Mouse (Mus musculus): ENCODE data around the gene Pml. TPM values are rescaled to one million over a fixed set of nuclear protein-coding genes. Genes with fewer than 3 reads are reported as not detected.

The Pml gene
- total RNA-seq, 2 experiments from 2014 or later, result 3.2 to 4.7 TPM

DNA sequence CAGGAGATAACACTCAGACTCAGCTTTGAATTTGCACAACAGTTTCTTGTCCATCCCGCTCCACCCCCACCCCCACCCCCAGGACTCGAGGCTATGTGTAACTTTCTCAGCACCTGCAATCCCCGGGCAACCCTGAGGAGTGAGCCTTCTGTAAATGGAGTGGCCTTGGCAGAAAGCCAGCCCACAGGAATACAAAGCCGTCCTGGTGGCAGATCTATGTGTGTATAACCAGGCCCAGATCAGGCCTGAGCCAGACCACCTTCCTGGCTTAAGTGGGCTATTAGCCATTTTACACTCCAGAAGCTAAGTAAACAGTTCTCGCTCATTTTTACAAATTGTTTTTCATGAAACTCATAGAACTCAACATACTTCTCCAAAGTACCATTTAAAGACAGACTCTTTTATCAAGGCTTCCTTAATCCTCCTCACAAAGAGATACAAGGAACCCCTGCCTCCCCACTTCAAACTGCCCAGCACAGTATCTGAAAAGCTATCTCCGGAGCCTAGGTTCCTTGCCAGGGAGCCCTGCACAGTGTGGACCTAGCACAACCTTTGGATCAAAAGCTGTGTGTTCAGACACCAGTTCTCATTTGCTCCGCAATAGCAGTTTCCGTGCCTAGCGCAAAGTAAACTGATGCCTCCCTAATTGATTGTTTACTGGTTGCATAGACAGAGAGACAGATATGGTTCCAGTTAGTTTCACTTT, 7.7 kb downstream of the Pml start:
- no peak for DNase-seq (ENCODE audit: low spot score)

DNA sequence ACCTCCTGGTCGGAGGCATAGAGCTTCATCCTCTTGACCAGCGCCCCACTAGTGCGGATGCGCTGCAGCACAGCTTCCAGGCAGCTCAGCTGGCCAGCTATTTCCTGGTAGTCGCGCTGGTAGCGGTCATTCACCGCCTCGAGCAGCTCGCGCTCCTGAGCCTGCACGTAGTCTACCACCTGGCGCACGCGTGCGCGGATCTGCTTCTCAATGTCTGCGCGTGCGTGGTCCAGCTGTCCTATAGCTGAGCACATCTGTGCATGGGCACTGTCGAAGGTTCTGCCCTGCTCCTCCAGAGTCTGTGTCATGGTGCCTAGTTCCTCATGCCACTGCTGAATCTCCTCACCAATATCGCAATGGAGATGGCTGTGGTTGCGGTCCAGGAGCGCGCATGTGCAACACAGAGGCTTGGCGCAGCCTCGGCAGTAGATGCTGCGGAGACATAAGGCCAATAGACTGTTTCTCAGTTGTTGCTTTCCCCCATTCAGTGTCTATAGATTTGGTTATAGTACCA, 15.0 kb downstream of the Pml start:
- no peak for DNase-seq (ENCODE audit: low spot score)

DNA sequence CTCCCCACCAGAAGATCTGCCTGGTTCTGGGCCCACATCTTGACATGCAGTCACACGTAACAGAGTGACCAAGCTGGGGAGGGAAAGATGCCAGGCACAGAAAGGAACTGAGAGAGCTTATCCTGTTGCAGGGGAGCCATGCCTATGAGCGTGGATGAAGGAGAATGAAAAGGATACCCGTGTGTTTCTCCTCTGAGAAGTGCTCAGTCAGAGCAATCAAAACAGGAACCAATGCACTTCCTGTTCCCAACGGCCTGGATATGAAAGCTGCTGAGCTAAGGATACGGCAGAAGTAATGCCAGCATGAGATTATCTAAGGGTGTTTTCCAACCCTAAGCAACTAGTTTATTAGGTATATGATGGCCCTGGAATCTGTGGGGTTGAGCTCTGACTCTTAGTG, 17.2 kb downstream of the Pml start:
- peak; percentile 24 for DNase-seq (ENCODE audit: low spot score)

DNA sequence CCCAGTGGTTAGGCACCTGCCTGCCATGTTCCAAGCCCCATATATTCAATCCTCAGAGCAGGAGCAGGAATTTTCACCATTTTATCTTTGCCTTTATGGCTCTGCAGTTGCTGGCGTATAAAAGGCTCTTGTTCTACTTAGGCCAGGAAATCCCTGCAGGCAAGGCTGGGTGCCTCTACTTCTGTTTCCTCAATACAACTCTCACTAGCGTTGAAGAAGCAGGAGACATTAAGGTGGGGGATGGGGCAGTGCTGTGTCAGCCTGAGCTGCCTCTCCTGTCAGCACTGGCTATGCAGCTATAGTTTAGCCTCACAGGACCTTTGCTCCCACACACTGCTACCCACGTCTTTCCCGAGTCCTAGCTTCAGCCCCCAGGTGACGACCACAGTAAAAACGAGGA, 17.8 kb downstream of the Pml start:
- DNase-seq (ENCODE audit: low spot score), result no peak

DNA sequence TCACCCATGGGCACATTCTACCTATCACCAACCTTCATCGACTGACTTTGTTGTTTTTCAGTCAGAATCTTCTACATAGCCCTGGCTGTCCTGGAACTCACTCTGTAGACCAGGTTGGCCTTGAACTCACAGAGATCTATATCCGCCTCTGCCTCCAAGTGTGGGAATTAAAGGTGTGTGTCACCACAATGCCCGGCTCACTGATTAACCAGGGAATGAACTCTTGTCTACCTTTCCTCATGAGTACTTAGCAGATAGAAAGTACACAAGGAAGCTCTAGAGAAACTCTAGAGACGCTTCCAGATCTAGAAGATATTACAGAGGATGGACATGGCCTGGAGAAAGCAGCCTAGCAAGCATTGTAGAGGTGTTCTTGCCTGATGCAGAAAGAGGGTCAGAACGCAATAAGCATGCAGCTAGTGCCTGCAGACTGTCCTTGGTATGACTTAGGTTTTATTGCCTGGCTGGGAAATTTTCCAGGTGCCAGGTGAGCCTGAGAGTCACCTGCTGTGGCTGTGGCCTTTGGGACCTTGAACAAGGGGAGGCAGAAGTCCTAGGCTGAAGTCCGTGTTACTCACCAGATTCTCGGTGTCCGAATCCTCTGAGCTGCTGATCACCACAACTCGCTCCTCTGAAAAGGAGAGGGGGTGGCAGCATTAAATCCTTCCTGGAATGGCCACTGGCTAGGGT, 20.7 kb downstream of the Pml start:
- DNase-seq (ENCODE audit: low spot score), result no peak

DNA sequence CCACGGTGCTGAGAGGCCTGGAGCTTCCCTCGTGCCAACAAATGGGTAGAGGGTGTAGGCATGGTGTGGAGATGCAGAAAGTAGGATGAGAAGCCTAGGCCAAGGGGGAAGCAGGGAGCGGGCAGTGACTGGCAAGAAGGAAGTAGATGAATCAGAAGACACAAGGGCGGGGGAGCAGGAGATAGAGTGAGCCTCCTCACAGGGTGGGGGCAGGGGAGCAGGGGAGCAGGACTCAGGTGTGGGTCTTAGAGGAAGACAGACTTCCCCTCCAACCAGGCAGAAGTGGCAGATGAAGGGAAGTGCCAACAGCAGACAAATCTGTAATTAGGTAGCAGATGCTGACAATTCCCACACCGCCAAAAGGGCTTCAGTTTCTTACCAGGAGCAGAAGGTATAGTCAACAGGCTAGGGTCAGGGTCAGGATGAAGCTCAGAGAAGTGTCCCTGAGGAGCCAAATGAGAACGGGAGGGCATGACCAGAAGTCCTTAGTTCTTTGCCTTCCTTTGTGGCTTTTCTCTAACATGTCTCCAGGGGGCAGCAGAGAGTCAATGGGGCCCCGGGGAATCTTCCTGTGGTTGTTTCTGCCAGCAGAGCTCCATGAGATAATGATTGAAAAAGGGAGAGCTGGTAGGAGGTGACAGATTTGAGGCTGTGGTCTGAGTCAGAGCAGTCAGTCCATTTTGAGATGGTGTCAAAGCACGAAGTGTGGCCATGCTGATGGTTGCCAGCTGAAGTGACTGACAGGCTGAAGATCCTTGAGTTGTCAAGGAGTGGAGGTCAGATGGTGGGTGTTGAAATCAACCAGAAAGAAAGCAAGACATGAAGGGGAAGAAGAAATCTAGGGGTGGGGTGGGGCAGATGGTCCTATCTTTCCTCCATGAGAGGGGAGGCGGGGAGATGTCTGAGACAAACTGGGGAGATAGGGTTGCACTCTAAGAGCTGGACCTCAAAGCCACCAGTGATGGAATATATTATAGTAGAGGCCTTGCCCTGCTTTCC, 23.4 kb downstream of the Pml start:
- peak; percentile 68 for DNase-seq (ENCODE audit: low spot score)

DNA sequence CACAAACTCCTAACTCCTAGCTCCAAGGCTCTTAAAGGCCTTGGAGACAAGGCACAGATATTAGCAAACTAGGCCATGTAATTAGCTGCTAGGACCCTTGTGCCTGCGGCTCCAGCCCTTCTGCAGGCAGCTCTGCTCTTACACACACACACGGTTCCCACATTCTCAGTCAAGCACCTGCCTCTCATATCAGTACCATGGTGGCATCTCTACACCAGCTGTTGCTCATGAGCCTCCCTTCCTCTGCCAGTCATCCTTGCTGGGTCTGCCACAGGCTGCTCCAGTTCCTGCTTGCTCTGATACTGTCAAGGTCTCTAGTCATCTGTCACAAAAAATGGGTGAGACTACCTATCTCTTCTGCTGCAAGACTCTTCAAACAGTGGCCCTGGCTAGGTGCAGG, 25.2 kb downstream of the Pml start:
- DNase-seq (ENCODE audit: low spot score), result no peak

DNA sequence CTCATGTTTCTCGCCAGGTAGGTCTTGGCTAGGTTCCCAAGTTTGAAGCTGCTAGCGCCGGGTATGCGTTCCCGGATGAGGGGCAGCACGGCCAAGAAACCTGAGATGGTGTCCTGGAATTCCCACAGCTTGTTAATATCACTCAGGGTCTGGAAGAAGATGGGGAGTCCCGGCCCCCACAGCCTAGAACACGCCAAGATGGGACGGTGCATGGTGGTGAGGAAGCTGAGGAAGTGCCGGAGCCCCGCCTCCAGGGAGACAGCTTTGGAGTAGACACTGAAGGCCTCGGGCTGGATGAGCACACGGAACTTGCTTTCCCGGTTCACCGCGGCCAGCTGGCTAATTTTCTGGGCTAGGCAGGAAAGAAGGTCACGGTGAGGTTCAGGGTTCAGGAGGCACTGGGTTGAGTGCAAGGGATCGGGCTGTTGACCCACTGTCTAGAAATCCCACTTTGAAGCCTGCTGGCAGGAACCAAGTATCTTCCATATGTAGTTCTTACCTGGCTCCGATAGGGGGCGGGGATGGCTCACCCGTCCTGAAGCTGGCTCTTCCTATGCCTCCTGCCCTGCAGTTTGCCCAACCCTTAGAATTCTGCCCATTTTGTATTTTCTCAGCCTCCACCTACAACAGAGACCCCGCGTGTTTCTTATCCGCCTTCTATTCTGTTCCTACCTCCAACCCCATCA, 29.2 kb downstream of the Pml start:
- DNase-seq (ENCODE audit: low spot score), result no peak

DNA sequence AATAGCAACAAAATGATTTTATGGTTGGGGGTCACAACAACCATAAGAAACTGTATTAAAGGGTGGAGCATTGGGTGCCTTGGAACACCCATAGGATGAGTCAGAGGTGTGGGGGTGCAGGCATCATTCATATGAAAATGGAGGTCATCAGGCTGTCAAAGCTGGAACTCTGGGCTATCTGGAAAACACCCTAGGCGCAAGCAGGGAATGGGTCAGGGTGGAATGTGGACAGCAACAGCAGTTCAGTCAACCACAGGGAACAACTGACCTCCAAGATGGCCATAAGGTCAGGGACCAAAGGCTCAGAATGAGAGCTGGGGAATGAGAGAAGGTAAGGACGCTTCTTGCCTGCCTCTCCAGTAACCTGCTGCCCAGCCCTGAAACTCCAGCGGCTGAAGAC, 31.0 kb downstream of the Pml start:
- no peak for DNase-seq (ENCODE audit: low spot score)

DNA sequence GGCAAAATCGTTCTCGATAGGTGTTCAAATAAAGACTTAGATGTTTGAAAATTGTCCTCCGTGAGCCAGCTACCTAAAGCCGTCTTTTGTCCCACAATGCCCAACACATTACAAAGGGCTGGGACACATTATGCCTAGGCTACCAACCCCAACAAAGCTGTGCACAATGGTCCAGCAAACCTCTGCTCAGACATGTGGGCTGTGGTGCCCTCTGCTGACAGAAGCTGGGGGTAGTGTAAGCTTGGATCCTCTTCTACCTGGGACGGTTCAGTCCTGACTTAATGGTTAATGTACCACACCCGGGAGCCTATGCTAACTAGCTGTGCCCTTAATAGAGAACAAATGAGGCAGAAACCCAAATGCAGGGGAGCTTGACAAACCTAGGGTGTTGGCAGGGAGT, 33.2 kb downstream of the Pml start:
- DNase-seq (ENCODE audit: low spot score), result no peak

DNA sequence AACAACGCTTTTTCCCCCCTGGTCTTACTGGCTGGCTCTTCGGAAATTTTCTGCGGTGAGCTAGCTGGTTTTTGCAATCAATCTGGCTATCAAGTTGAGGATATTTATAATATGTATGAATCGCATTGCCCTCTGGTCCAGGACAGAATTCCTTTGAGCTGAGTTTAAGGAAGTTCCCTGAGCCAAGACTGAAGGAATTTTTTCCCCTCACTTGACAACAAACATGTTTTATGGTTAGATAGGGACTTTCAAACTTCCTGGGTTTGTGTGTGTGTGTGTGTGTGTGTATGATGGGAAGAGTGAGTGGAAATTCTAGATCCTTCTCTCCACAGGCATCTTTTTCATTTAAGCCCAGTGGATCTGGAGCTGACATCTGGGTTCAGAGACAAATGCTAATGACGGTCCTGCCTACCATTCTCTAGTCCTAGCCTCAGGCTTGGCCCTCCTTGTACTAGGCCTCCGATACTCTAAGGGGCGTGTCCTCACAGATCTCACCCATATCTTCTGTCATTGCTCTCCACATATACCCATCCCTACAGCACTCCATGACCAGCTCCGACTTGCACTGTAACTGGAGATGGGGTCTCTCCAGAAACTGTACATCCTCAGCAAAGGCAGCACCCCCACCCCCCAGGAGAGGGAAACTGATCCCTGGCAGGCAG, 34.9 kb downstream of the Pml start:
- DNase-seq (ENCODE audit: low spot score), result no peak

DNA sequence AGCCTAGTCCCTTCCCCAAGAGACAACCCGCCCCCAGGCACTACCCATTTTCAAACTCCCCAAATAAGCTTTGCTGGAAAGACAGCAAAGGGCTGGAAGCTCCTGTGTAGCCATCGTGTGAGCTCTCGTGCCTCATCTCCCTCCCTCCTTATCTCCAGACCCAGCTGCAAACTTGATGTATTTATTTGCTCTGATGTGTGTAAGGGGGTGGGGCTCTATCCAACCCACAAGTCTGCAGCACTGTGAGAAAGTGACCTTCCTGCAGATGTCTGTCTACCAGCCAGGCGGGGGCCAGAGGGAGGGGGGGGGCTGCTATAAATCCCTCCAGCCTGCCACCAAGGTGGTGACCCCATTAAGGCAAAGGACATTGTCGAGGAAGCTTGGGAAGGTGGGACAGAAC, 35.7 kb downstream of the Pml start:
- DNase-seq (ENCODE audit: low spot score), result no peak

DNA sequence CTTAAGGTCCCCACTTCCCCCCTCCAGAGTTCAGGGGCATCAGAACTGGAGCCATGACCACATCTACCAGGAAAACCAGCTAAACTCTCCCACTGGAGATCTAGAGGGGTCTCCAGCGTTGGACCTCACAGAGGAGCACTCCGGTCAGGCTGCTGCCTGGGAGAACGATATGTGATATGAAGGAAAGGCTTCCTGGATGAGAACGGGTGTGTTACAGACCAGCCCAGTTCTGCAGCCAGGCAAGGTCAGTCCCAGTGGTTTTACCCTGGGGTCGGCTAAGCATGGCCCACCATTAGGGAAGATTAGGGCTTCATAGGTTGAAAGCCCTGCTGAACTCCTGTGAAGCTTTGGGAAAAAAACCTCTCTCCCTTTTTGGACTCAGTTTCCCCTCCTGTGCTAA, 36.2 kb downstream of the Pml start:
- DNase-seq (ENCODE audit: low spot score), result no peak

DNA sequence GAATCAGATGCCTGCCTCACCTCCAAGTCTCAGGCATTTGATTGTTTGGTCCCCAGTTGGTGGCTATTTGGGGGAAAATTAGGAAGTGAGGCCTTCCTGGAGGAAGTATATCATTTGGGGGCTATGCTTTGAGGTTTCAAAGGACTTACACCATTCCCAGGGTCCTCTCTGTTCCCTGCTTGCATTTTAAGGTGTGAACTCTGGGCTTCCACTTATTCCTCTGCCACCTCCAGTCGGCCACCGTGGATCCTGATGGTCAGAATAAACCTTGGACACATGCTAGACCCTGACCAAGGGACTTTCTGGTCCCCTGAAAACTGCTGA, 39.3 kb downstream of the Pml start:
- DNase-seq (ENCODE audit: low spot score), result no peak

DNA sequence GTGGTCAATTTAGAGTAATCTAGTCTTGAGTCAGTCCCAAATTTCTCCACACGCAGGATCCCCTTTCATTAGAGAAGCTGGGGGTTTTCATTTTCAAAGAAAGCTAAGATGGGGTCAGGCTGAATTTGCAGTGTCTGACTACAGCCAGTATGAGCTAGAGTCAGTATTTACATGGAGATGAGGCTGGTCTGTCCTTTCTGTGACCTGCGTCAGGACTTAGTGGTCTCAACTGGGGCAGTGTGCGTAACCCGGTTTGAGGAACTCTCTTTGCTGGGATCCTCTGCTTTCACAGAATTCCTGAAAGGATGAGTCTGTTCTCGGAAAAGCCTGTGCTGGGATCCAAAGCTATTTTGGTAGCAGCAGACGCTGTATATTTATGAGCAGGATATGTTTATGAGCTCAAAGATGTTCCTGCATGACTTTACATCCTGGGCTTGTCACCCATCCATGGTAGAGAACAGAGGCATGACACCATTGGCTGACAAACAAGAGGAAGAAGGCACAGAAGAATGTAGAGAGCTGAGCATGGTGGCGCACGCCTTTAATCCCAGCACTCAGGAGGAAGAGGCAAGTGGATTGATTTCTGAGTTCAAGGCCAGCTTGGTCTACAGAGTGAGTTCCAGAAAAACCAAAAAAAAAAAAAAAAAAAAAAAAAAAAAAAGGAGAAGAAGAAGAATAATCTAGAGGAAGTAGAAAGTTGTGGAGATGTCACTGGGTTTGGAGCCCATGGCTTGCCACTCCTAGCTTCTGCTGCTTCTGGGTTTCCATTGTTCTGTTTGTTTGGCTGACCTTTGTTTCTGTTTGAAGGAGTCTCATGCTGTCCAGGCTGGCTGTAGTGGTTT, 39.9 kb downstream of the Pml start:
- DNase-seq (ENCODE audit: low spot score), result no peak

DNA sequence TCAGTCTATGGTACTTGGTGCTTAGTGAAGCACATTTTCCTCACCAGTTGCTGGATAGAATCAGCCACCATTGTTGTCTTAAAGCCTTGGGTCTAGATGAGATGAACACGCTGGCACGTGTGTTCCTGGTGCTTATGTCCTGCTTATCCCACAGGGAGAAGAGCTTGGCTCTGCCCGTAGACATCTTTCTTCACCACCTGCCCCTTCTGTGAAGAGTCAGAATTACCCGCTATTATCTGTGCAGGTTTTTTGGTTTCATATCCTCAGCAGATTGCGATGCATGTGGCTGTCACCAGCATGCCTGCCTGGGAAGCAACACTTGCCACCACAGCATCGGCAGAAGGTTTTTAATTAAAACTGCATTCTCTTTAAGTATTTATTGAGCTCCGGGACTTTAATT, 43.6 kb downstream of the Pml start:
- no peak for DNase-seq (ENCODE audit: low spot score)

DNA sequence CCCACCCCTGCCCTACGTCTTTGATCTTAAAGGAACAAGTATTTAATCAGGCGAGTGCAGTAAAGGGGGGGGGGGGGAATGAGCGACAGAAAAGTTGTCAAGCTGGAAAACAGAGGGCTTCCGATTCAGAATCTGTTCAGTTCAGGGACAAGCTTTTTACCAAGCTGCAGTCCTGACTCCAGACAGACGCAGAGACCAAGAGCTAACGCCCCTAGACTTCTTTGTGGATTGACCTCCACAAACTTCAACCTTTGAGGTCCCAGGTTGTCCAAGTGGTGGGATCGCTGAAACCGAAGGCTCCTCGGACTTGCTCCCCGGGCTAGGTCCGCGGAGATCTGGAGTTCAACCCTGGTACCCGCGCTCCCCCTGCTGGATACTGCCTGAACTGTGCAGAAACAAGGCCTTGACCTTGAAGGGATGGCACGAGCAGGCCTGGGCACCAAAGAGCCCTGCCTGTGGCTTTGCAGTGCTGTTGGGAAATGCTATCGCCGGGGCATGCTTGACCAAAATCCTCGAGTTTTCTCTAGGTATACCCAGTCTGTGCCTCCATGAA, 45.1 kb downstream of the Pml start:
- peak; percentile 95 for DNase-seq (ENCODE audit: low spot score)

DNA sequence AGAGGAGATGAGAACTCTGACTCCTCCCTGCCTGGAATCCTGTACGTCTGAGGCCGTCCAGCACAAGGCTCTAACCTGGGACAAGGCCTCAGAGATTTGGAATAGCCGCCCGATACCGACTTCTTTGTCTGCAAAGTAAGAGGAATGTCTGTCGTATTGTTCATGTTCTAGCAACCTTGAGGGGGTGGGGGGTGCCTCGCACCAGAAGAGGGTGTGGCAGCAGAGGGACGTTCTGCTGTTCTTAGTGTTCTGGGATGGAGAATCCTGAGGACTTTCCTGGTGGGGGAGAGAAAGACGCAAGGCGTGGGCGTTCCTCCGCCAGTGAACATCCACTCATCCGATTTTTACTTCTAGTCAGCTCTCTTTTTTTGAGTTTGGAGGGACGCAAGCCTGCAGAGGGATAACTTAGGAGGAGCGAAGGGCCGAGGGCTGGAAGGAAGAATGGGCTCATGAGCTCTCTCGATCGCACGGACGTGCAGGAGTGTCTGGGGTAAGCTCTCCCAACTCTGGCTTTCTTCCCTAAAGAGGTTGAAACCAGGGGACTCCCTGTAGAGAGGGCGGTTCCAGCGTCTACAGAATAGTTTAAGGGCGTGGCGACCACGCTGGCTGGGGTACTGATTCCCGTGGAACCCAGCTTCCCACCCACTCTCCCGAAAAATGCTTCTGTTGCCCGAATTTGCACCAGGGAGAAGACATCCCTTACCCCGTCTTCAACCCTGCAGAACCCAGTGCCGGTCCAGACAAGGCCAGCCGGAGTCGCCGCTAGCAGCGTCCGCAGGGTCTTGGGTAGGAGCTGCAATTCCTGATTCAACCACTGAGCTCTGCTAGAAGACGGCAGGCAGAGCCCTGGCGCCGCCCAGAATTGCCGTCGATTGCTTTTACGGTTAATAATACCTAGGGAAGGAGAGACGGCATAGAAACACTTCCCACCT, 45.8 kb downstream of the Pml start, which contains the start of the genes Islr and Islr2:
TSS of gene Islr (minus strand) at position 791 of the 932 bp plus-strand sequence.
TSS of gene Islr2 (minus strand) at position 804 of the 932 bp plus-strand sequence.
- DNase-seq (ENCODE audit: low spot score), result peak; percentile 61
